Mouse (Mus musculus): ENCODE measurements around the gene T2.

Gene T2

DNA sequence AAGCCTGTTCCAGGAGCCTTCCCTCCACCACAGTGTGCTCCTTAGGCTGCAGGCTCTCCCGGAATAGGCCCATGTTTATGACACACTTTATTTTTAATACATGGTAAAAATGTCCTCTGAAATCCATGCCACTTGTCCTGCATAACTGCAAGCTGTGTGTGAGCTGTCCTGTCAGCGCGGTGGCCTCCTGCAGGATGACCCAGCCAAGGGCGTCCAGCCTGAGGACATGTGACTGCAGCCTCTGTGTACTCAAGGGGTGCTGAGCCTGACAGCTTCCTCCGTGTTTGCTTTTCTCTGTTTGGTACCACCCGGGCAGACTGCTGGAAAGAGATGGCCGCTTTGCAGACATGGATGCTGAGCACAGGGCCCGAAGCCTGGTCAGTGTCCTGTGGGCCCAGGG is 61.1 kb downstream of the T2 start:
- no peak for DNase-seq (ENCODE audit: low read depth)

- peak; percentile 9 for DNase-seq (ENCODE audit: low read depth)
Measured at GRCm38 (mm10) chr17:8420739-8421138, 64.9 kb downstream of the T2 start.

DNA sequence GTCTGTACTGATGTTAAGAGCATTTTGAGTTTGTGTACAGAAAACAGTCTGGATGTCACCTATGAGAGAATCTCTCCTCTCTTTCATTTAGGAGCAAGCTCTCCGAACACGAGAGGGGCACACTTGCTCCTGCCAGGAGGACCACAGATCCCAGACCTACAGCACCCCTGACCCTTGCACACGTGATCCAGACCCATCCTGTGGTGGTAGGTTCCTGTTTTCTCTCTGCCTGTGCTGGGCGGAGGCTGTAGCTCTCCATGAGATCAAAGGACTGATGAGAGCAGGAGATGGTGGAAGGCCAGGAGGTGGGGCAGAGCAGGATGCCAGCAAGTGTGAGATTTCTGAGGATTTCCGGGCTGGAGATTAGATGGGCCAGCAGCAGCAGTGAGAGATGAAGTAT is 65.7 kb downstream of the T2 start:
- DNase-seq (ENCODE audit: low read depth): no peak

- DNase-seq (ENCODE audit: low read depth): peak; percentile 7
Measured at GRCm38 (mm10) chr17:8423283-8423682, 67.5 kb downstream of the T2 start.

GRCm38 (mm10) chr17:8429436-8429835 is 73.6 kb downstream of the T2 start:
- DNase-seq (ENCODE audit: low read depth): no peak

GRCm38 (mm10) chr17:8429896-8430295 is 74.1 kb downstream of the T2 start:
- DNase-seq (ENCODE audit: low read depth): no peak

- DNase-seq (ENCODE audit: low read depth): no peak
Measured at GRCm38 (mm10) chr17:8432179-8432800, 76.5 kb downstream of the T2 start.

DNA sequence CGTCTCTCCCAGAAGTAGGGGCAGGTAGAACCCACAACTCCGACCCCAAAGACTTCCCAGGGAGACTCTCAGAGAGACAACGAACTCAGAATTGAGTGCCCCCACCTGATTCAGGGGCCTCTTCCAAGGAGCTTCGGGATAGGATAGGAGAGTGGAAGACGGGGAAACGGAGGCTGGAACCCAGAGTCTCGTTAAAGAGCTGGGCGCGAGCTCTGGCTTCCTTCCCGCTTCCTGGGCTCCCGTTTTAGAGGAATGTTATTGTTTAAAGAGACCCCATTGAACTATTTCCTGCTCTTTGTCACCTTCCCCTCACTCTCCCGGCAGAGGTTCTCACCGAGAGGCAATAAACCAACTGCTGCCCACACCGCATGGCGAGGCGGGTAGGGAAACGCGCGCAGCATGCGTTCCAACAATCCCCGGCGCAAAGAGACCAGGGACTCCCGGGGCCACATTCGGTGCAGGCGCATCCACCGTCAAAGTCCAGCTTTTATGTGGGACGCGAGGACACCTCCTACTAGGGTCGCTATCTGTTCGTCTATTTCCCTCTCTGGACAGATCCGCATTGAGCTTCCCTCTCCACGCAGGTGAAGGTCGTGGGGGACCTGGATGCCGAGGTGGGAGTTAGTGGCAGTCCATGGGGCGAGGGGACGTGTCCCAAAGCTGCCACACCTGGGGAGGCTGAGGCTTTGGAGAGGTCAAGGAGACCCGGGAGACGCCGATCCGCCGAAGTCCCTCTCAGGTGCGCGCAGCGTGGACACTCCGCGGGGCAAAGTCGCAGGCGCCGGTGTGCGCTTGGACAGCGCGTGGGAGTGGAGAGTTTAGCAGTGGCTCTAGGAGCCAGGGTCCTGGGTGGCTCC is 77.6 kb downstream of the T2 start:
- DNase-seq (ENCODE audit: low read depth): no peak

GRCm38 (mm10) chr17:8433978-8434960 is 78.5 kb downstream of the T2 start, which contains the start of gene T:
Gene T (plus strand): TSS chr17:8434423.
- no peak for DNase-seq (ENCODE audit: low read depth)

DNA sequence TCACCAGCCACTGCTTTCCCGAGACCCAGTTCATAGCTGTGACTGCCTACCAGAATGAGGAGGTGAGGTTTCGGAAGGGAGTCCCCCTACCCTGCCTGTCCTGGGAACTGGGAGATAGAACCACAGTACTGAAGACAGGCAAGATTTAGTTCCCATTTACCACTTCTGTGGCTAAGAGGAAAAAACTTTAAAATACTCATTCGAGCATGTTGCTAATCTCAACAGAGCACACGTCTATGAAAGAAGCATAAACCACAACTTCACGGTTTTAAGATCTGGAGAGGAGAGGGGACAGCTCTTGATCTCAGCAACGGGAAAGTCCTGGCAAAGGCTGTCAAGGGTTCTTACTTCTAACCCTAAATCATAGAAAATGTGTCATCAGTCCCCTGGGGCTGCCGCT is 80.4 kb downstream of the T2 start:
- no peak for DNase-seq (ENCODE audit: low read depth)

DNA sequence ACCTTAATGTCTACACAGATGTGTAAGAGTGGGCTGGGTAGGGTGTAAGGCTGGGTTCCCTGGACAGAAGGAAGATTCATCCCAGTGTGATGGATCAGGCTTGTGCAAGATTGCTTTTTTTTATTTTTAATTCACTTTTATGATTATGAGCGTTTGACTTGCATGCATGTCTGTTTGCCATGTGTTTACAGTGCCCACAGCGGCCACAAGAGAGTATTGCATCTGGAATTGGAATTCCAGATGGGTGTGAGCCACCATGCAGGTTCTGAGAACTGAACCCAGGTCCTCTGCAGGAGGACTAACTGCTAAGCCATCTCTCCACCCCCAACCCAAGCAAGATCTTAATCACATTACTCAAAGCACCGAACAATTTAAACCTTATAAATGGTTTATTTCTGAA is 88.3 kb downstream of the T2 start:
- DNase-seq (ENCODE audit: low read depth): no peak

- DNase-seq (ENCODE audit: low read depth): no peak
Measured at GRCm38 (mm10) chr17:8447676-8448192, 91.9 kb downstream of the T2 start.

DNA sequence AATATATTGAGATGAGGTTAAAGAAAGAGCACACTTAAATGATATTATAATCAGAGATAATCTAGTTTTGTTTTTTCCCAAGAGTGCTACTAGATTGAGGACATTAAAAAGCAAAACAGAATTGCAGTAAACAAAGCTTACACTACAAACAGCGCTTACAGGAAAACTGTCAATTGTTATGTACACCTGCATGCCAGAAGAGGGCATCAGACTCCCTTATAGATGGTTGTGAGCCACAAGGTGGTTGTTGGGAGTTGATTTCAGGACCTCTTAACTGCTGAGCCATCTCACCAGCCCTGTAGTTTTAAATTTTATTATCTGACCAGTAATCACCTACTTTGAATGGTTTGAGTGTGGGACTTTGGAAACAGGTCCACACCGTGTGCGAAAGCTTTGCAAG is 92.5 kb downstream of the T2 start:
- no peak for DNase-seq (ENCODE audit: low read depth)

DNA sequence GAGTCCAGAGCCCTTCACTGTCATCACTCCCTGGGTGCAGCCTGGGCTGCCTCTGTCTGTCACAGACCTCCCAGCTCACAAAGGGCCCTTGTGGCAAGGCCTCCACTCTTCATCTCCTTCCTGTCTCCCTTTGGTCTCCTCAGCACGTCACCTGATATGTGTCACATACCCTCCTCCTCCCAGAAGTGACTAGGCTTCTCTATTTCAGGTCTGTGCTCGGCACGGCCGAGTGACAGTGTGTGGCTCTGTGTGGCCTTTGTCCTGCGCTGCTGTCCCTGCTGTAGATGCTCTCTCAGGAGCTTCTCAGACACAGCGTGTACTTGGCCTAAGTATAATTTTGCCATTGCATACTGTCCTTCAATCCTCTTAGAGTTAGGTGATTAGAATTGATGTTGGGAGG is 99.4 kb downstream of the T2 start:
- DNase-seq (ENCODE audit: low read depth): no peak

GRCm38 (mm10) chr17:8455601-8456000 is 99.8 kb downstream of the T2 start:
- no peak for DNase-seq (ENCODE audit: low read depth)

GRCm38 (mm10) chr17:8456856-8457460 is 101.2 kb downstream of the T2 start:
- no peak for DNase-seq (ENCODE audit: low read depth)

DNA sequence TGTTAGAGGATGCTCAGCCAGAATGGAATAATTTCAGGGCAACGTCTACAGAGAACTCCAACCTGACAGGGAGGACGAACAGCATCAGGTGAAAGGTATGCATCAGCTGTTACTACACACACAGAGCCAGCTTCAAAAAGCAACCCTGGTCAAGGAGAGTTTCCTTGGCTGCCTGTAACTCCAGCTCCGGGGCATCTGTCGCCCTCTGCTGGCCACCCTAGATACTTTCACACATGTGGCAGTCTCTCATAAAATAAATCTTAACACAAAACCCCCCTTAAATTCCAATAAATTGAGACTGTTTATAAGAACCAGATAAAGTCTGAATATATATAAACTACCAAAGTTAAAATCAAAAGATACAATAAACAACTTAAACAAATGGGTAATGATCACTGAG is 105.8 kb downstream of the T2 start:
- DNase-seq (ENCODE audit: low read depth): no peak

GRCm38 (mm10) chr17:8463482-8464128 is 107.8 kb downstream of the T2 start:
- peak; percentile 48 for DNase-seq (ENCODE audit: low read depth)

- DNase-seq (ENCODE audit: low read depth): no peak
Measured at GRCm38 (mm10) chr17:8467771-8468170, 112.0 kb downstream of the T2 start.

DNA sequence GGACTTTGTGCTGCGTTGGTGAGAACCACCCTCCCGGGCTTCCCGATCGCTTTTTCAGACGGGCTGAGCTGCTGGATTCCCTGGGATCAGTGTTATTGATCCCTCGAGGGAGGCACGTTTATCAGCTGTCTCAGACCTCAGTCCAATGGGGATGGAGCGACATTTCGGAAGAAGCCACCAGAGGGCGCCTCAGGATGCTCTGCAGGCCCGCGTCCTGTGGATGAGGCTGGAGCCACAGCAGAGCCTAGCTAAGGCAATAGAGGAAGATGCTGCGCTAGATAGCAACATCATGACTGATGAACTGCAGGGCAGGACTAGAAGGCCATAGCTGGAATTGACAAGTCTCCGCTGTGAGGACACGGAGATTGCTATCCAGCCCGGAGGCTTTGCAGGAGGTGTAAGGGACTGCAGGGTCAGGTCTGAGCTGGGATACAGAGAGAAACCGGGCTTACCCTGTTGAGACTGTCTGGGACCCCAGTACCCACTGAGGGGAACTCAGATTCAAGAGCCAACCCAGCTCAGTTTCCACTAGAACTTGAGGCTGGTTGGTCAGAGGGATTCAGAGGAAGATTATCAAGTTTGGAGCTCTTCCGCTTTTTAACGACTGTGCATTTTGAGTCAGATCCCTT is 113.0 kb downstream of the T2 start:
- peak; percentile 34 for DNase-seq (ENCODE audit: low read depth)

Data from c-Kit-positive CD71-positive TER-119-negative erythroid progenitor cells, embryonic 14.5 days (primary cell).